Mouse (Mus musculus): ENCODE data around the gene Vmn1r76. TPM values are rescaled to one million over a fixed set of nuclear protein-coding genes. Genes with fewer than 3 reads are reported as not detected.

The Vmn1r76 gene
- not detected in 2 replicates for polyA plus RNA-seq (2012; rRNA removed)

- Histone ChIP-seq H3K4me3 (ENCODE audit: low read depth, low read length) (no peak within 1 kb of the TSS), H3K27ac (ENCODE audit: insufficient read depth, low read depth, low read length) (no peak within 1 kb of the TSS), H3K27me3 (ENCODE audit: control insufficient read depth, insufficient read depth, low read length) (no peaks in the 10 kb centered on the region), H3K4me1 (ENCODE audit: control insufficient read depth, insufficient read depth, insufficient read length, low read length) (no peaks in the 10 kb centered on the region), H3K36me3 (ENCODE audit: control insufficient read depth, insufficient read depth, low read length) (no peaks in the 10 kb centered on the region)
- no peak for TF ChIP-seq POLR2A (IDR thresholded peaks at IDR 0.05; ENCODE audit: low read depth, low read length)
- TF ChIP-seq CTCF (IDR thresholded peaks at IDR 0.05; ENCODE audit: extremely low read depth, insufficient read length, insufficient replicate concordance, low read depth, low read length): no peak
Measured at GRCm38 (mm10) chr7:11938113-11938512, at the start of gene Vmn1r76. Vmn1r76 (minus strand) TSS chr7:11938213.

GRCm38 (mm10) chr7:11972611-11973010, 34.6 kb upstream of the Vmn1r76 start:
- H3K36me3 ChIP-seq (ENCODE audit: control insufficient read depth, insufficient read depth, low read length): no peaks in the 10 kb centered on the region
- TF ChIP-seq POLR2A (IDR thresholded peaks at IDR 0.05; ENCODE audit: low read depth, low read length) (no peak), CTCF (IDR thresholded peaks at IDR 0.05; ENCODE audit: extremely low read depth, insufficient read length, insufficient replicate concordance, low read depth, low read length) (no peak)
- no peak overlapping the region for H3K4me3 ChIP-seq (ENCODE audit: low read depth, low read length)
- no peak overlapping the region for H3K27ac ChIP-seq (ENCODE audit: insufficient read depth, low read depth, low read length)
- H3K4me1 ChIP-seq (ENCODE audit: control insufficient read depth, insufficient read depth, insufficient read length, low read length): no peaks in the 10 kb centered on the region
- H3K27me3 ChIP-seq (ENCODE audit: control insufficient read depth, insufficient read depth, low read length): no peaks in the 10 kb centered on the region

- TF ChIP-seq CTCF (IDR thresholded peaks at IDR 0.05; ENCODE audit: extremely low read depth, insufficient read length, insufficient replicate concordance, low read depth, low read length) (no peak), POLR2A (IDR thresholded peaks at IDR 0.05; ENCODE audit: low read depth, low read length) (no peak)
- 75% methylated on average over 3 of the region's 3 CpGs for WGBS
- no peak overlapping the region for H3K4me3 ChIP-seq (ENCODE audit: low read depth, low read length)
- H3K36me3 ChIP-seq (ENCODE audit: control insufficient read depth, insufficient read depth, low read length): no peaks in the 10 kb centered on the region
- no peaks in the 10 kb centered on the region for H3K4me1 ChIP-seq (ENCODE audit: control insufficient read depth, insufficient read depth, insufficient read length, low read length)
- H3K27ac ChIP-seq (ENCODE audit: insufficient read depth, low read depth, low read length): no peak overlapping the region
- no peaks in the 10 kb centered on the region for H3K27me3 ChIP-seq (ENCODE audit: control insufficient read depth, insufficient read depth, low read length)
Measured at GRCm38 (mm10) chr7:11947991-11948390, 10.0 kb upstream of the Vmn1r76 start.

GRCm38 (mm10) chr7:11874330-11874729, 63.7 kb downstream of the Vmn1r76 start, which contains the start of gene Vmn1r75:
Vmn1r75 (plus strand) TSS chr7:11874630.
- Histone ChIP-seq H3K27me3 (ENCODE audit: control insufficient read depth, insufficient read depth, low read length) (no peaks in the 10 kb centered on the region), H3K4me3 (ENCODE audit: low read depth, low read length) (no peak within 1 kb of the TSS), H3K27ac (ENCODE audit: insufficient read depth, low read depth, low read length) (no peak within 1 kb of the TSS), H3K36me3 (ENCODE audit: control insufficient read depth, insufficient read depth, low read length) (no peaks in the 10 kb centered on the region), H3K4me1 (ENCODE audit: control insufficient read depth, insufficient read depth, insufficient read length, low read length) (no peaks in the 10 kb centered on the region)
- TF ChIP-seq POLR2A (IDR thresholded peaks at IDR 0.05; ENCODE audit: low read depth, low read length): no peak
- no peak for TF ChIP-seq CTCF (IDR thresholded peaks at IDR 0.05; ENCODE audit: extremely low read depth, insufficient read length, insufficient replicate concordance, low read depth, low read length)

Other genes with a start within 250 kb of the Vmn1r76 start
- gene Vmn1r73, start 207.9 kb downstream of the Vmn1r76 start, polyA plus RNA-seq (2012; rRNA removed): not detected in 2 replicates
- gene Vmn1r74, start 104.2 kb downstream of the Vmn1r76 start, polyA plus RNA-seq (2012; rRNA removed): not detected in 2 replicates
- not detected in 2 replicates for gene Vmn1r75, start 63.6 kb downstream of the Vmn1r76 start, polyA plus RNA-seq (2012; rRNA removed)
- gene Vmn1r77, start 98.5 kb upstream of the Vmn1r76 start, polyA plus RNA-seq (2012; rRNA removed): not detected in 2 replicates
- not detected in 2 replicates for gene Vmn1r78, start 212.0 kb upstream of the Vmn1r76 start, polyA plus RNA-seq (2012; rRNA removed)
- not detected in 2 replicates for gene Vmn1r79, start 233.1 kb upstream of the Vmn1r76 start, polyA plus RNA-seq (2012; rRNA removed)

Data from small intestine, adult 2 months (tissue).